Mouse (Mus musculus) bone marrow, adult 2 months (tissue): ENCODE results near the gene Limch1.

ENCODE experiments used
- CTCF ChIP-seq: fragments of 200-500 bp; IDR thresholded peaks from 2 replicates; pipeline ENCODE4 v1.5.1; 2011; ENCODE audit warnings: low read length, control low read depth; ENCODE audit not compliant: control insufficient read depth, insufficient read depth
- POLR2A ChIP-seq: fragments of 200-500 bp; IDR thresholded peaks from 2 replicates; pipeline ENCODE4 v1.6.1; 2011; ENCODE audit warnings: low read depth, mild to moderate bottlenecking, control low read depth, low read length, borderline replicate concordance; ENCODE audit not compliant: control insufficient read depth

- TF ChIP-seq POLR2A: no peak
- no peak for TF ChIP-seq CTCF
Observed at GRCm38 (mm10) chr5:67063596-67063995, 318.0 kb downstream of the Limch1 start.
